Mouse (Mus musculus) cerebellum, postnatal 25 days (tissue): Measurements from ENCODE around the gene Gm2a.
"Not testable (repeated sequence)": the region's sequence is repeated elsewhere in the genome, so short reads cannot be mapped to it uniquely, and the experiment has no call there.

Source experiments
- DNase-seq, 2 experiments: peaks; one replicate each; pipeline ENCODE4 v3.0.0; 2021; ENCODE audit warnings: mixed read lengths in 2 of 2

Gene Gm2a

GRCm38 (mm10) chr11:55098189-55098915, 437 bp downstream of the Gm2a start:
- no peak for DNase-seq

DNA sequence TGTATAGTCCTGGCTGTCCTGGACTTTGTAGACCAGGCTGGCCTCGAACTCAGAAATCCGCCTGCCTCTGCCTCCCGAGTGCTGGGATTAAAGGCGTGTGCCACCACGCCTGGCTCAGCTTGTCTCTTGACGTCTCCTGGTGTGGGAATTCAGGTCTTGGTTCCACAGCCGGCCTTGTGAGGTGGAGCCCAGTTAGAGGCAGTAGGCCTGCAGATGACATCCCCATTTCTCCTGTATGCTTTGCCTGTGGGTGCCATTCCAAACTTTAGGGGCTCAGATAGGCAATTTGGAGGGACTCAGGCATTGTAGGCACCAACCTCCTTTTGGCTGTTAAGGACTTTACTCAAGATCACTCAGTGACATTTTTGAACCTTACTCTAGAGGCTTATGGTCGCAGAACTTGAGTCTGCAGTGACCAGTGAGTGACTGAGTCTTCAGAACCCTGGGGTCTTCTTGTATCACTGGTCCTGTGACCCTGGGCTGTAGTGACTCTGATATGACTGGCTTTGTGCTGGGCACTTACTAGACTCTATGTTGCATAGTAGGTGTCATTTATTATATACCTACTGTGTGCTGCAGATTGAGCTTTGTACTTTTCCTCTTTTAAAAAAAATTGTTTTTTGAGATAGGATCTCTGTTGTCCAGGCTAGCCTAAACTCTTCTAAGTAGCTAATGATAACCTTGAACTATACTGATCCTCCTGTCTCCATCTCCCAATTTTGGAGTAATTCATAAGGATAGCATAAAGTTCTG, 1.3 kb downstream of the Gm2a start:
- DNase-seq: no peak

GRCm38 (mm10) chr11:55099868-55100267, 2.0 kb downstream of the Gm2a start:
- no peak for DNase-seq

DNA sequence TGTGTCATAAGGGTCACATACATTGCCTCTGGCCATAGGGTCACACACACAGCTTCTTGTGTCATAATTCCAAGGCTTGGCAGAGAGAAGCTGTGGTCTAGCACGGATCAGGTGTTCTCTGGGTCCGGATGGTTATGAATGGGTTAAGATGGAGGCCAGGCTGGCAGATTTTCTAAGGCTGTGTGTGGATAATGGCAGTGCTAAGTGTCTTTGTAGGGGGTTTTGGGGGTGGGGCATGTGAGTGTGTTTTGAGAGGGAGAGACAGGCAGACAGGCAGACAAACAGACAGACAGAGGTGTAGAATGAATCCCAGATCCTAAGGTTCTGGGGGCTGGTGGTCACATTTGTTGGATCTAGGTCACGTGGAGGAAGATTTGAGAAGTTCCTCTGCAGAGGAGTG, 4.1 kb downstream of the Gm2a start:
- no peak for DNase-seq

DNA sequence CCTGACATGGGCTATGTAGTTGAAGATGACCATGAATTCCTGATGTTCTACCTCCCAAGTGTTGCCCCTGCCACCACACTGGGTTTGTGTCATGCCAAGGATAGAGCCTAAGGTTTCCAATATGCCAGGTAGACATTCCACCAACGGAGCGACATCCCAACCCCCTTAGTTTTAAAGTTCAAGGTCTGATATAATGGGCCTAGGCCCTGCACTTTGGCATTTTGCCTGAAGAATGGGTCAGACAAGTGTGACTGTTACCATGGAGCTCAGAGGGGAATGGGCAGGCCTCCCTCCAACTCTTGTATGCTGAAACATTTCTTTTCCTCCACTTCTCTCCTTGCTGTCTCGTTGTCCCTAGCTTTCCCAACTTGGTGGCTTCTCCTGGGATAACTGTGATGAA, 5.3 kb downstream of the Gm2a start:
- no peak for DNase-seq

DNA sequence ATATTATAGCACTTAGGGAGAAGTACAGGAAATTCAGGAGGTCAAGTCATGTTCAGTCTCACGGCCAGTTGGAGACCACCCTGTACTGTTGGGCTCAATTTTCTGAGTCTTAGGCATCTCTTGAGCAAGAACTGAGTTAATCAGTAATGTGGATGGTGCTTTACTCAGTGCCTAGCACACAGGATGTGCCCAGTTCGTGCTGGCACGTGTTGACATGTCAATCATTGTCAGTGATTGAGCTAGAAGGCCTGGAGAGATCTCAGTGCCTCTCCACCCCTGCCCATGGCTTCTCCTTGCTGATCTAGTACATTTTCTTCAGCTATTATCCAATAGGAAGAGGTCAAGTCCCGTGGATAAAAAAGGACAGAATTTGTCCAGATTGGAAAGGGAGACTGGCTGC, 7.5 kb downstream of the Gm2a start:
- DNase-seq: no peak

DNA sequence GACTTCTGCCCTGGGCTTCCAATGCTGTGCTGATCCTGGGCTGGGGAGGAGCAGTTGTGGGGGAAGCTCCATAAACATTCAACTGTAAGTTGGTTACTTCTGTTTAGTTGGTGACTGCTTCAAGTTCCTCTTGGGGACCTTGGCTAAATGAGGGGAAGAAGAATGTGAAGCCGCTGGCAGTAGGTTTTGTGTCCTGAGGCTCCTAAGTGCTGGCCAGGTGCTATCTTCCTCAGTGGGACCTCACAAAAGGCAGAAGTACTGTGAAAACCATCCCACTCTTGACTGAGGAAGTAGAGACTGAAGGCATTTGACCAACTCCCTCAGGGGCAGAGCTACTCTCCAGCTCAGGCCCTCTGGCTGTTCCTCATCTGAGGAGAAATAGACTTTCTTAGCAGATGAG, 8.7 kb downstream of the Gm2a start:
- no peak for DNase-seq

GRCm38 (mm10) chr11:55109521-55110300, 11.8 kb downstream of the Gm2a start:
- peak; percentile 27 to 57 for DNase-seq

- DNase-seq: peak; percentile 32 to 51
These were observed 12.8 kb downstream of the Gm2a start for GRCm38 (mm10) chr11:55110566-55111169.

- DNase-seq: no peak
These were observed 15.4 kb downstream of the Gm2a start for GRCm38 (mm10) chr11:55113209-55113860.

GRCm38 (mm10) chr11:55113861-55114250, 15.9 kb downstream of the Gm2a start:
- not testable (repeated sequence) for DNase-seq

DNA sequence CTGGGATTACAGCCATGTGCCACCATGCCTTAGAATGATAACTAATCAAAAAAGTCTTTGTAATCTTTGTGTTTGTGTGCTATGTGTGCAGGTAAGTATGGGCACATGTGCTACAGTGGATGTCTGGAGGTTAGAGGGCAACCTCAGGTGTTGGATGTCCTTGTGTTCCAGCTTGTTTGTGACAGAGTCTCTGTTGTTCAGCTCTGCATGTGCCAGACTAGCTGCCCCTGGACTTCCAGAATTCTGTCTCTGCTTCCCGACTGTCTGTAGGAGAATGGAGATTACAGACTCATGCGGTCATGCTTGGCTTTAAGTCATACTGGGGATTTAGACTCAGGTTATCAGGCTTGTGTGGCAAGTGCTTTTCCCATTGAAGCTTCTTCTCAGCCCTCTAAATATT, 16.4 kb downstream of the Gm2a start:
- no peak for DNase-seq

GRCm38 (mm10) chr11:55116004-55116403, 18.1 kb downstream of the Gm2a start:
- no peak for DNase-seq

- DNase-seq: no peak
These were observed 19.1 kb downstream of the Gm2a start for GRCm38 (mm10) chr11:55117031-55117430.

DNA sequence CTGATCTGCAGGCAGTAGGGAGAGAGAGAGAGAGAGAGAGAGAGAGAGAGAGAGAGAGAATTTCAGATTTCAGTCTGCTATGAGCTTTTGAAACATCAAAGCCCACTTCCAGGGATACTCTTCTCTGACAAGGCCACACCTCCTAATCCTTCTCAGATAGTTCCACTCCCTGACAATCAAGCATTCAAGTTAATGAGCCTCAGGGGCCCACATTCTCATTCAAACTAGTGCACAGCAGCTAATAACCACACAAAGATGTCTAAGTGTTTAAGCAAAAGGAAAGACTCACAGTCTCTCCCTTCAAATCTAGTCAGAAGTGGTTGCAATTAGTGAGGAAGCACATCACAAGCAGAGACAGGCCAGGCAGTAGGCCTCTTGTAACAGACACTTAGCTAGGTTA, 22.4 kb downstream of the Gm2a start:
- DNase-seq: no peak

DNA sequence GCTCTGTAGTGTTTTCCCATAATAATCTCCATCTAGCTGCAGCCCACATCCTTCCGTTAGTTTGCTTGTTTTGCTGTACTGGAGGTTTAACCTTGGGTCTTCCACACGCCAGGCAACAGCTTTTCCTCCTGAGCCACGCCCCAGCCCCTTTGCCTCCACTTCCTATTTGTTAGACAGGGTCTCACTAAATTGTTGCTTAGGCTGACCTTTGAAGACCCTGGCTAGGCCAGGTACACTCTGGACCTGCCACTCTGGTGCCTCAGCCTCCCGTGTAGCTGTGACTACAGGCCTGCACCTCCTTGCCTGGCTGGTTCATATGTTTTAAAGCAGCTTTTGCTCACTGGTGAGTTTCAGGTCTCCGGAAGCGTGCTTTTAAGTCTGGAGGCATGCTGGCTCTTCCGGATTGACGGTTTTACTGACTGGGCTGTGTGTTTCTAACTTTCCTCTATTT, 22.9 kb downstream of the Gm2a start:
- no peak for DNase-seq

- DNase-seq: no peak
These were observed 23.5 kb downstream of the Gm2a start for GRCm38 (mm10) chr11:55121430-55121829.

DNA sequence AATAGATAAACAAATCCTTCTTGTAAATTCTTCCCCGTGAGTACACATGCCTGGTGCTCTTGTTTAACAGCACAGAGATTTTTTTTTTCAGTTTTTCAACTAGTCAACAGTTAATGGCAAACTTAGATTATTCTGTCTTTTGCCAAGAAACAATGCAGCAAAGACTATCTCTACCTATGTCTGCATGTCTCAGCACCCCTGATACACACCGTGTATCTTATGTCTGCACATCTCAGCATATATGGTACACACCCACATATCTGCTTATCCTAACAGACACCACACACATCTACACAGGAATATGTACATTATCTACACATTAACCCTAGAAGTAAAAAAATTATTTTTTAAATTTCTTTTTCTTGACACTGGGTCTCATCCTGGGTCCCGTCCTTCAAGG, 28.7 kb downstream of the Gm2a start:
- no peak for DNase-seq

GRCm38 (mm10) chr11:55127937-55128336, 30.0 kb downstream of the Gm2a start:
- no peak for DNase-seq

GRCm38 (mm10) chr11:55128411-55128810, 30.5 kb downstream of the Gm2a start:
- DNase-seq: no peak

DNA sequence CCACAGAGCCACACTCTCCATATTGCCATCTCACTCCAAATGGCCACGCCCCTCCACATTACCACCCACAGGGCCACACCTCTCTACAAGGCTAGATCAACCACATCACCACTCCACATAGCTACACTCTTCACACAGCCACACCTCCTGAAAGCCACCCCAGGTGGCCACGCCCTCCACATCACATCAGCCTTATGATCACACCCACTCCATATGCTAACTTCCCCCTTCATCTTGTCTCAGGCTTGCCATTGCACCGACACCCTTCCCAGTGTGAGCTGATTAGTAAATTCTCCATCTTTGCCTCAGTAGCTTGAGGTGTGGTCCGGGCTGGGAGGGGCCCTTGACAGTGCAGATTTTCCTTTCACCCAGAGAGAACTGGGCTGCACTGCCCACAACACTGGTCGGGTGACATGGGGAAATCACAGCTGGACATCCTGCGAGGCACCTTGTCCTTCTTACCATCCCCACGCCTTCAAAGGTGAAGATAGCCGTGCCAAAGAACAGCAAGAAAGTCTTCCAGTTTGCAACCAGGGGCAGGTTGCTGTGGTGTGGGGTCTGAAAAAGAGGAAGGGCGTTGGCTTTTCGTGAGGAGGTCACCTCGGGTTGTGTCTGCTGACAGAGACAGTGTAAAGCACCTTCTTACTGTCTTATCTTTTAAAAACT, 33.3 kb downstream of the Gm2a start:
- DNase-seq: no peak

- DNase-seq: no peak
These were observed 34.0 kb downstream of the Gm2a start for GRCm38 (mm10) chr11:55131946-55132345.
